Mouse (Mus musculus): ENCODE measurements around the gene Fbn1. TPM values are rescaled to one million over a fixed set of nuclear protein-coding genes. Genes with fewer than 3 reads are reported as not detected.
"Not testable (repeated sequence)": the region's sequence is repeated elsewhere in the genome, so short reads cannot be mapped to it uniquely, and the experiment has no call there.

Fbn1 gene
- polyA plus RNA-seq, 1 experiment from 2014 or later: 7.8 TPM

GRCm38 (mm10) chr2:125295526-125295925, 212.3 kb downstream of the Fbn1 start:
- Histone ChIP-seq H3K9ac (ENCODE audit: low read length) (no peak overlapping the region), H3K27ac (replicated peaks; ENCODE audit: low read depth, low read length) (no peak overlapping the region), H3K4me2 (ENCODE audit: low read depth, severe bottlenecking) (no peak overlapping the region), H3K4me1 (ENCODE audit: control insufficient read depth, insufficient read depth, low read length) (no peaks in the 10 kb centered on the region), H3K9me3 (ENCODE audit: control insufficient read depth, low read length) (no peaks in the 10 kb centered on the region), H3K27me3 (ENCODE audit: control insufficient read depth, insufficient read depth, low read length) (no peaks in the 10 kb centered on the region), H3K4me3 (ENCODE audit: low read depth, low read length) (no peak overlapping the region), H3K36me3 (ENCODE audit: control insufficient read depth, insufficient read depth, low read length) (no peaks in the 10 kb centered on the region)
- no peak for ATAC-seq (ENCODE audit: insufficient number of reproducible peaks, low FRiP score, low TSS enrichment, low read depth)
- whole genome bisulfite sequencing: 89% methylated on average over 3 of the region's 3 CpGs
- DNase-seq (ENCODE audit: low spot score): no peak

DNA sequence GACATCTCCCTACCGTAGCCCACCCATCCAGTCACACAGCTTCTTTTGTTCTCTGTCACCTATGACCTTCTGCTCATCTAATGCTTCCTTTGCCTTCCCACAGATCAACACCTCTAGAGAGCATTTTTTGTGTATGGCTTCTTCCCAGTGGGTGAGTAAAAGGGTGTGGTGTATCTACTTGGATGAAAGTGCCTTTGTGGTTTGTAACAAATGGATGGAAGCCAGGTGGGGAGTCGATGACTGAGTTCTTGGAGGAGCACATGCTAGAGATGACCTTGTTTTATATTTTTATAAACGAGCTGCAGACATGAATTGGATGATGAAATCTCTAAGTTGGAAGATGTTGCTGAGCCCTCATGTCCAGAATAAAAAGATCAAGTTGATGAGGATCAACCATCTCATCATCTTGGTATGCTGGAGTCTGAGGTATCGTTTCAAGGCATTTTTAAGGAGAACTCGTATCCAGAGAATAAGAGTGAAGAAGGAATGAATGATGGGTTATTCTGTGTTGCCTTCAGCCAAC, 213.8 kb downstream of the Fbn1 start:
- H3K27me3 ChIP-seq (ENCODE audit: control insufficient read depth, insufficient read depth, low read length): no peaks in the 10 kb centered on the region
- 88% methylated on average over 5 of the region's 5 CpGs for WGBS
- DNase-seq (ENCODE audit: low spot score) (no peak), ATAC-seq (ENCODE audit: insufficient number of reproducible peaks, low FRiP score, low TSS enrichment, low read depth) (no peak)
- no peak overlapping the region for H3K9ac ChIP-seq (ENCODE audit: low read length)
- H3K9me3 ChIP-seq (ENCODE audit: control insufficient read depth, low read length): no peaks in the 10 kb centered on the region
- H3K4me1 ChIP-seq (ENCODE audit: control insufficient read depth, insufficient read depth, low read length): no peaks in the 10 kb centered on the region
- H3K4me2 ChIP-seq (ENCODE audit: low read depth, severe bottlenecking): no peak overlapping the region
- H3K27ac ChIP-seq (replicated peaks; ENCODE audit: low read depth, low read length): no peak overlapping the region
- H3K4me3 ChIP-seq (ENCODE audit: low read depth, low read length): no peak overlapping the region
- no peaks in the 10 kb centered on the region for H3K36me3 ChIP-seq (ENCODE audit: control insufficient read depth, insufficient read depth, low read length)

DNA sequence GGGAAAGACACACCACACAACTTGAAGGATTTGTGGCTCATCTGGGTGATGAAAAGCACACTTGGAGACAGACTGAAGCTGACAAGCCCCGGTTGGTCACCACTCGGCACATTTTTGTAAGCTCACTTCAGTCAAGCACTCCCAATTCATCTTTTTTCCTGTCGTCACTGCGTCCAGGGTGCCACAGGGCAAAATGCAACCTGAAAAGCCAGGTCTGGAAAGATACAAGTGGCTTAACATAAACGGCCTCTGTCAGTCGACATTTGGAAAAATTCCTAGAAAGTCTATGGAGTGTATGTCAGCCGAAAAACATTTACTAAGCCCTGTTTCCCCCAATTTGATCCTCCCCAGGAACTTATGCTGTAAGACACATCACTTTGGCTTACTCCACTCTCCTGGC, 215.2 kb downstream of the Fbn1 start:
- DNase-seq (ENCODE audit: low spot score) (no peak), ATAC-seq (ENCODE audit: insufficient number of reproducible peaks, low FRiP score, low TSS enrichment, low read depth) (no peak)
- 75% methylated on average over 7 of the region's 7 CpGs for WGBS
- Histone ChIP-seq H3K36me3 (ENCODE audit: control insufficient read depth, insufficient read depth, low read length) (no peaks in the 10 kb centered on the region), H3K9me3 (ENCODE audit: control insufficient read depth, low read length) (no peaks in the 10 kb centered on the region), H3K27ac (replicated peaks; ENCODE audit: low read depth, low read length) (no peak overlapping the region), H3K4me2 (ENCODE audit: low read depth, severe bottlenecking) (no peak overlapping the region), H3K4me1 (ENCODE audit: control insufficient read depth, insufficient read depth, low read length) (no peaks in the 10 kb centered on the region), H3K27me3 (ENCODE audit: control insufficient read depth, insufficient read depth, low read length) (no peaks in the 10 kb centered on the region), H3K9ac (ENCODE audit: low read length) (no peak overlapping the region), H3K4me3 (ENCODE audit: low read depth, low read length) (no peak overlapping the region)

- Histone ChIP-seq H3K27ac (replicated peaks; ENCODE audit: low read depth, low read length) (no peak overlapping the region), H3K9me3 (ENCODE audit: control insufficient read depth, low read length) (no peaks in the 10 kb centered on the region), H3K36me3 (ENCODE audit: control insufficient read depth, insufficient read depth, low read length) (no peaks in the 10 kb centered on the region), H3K4me3 (ENCODE audit: low read depth, low read length) (no peak overlapping the region), H3K4me2 (ENCODE audit: low read depth, severe bottlenecking) (no peak overlapping the region), H3K4me1 (ENCODE audit: control insufficient read depth, insufficient read depth, low read length) (no peaks in the 10 kb centered on the region), H3K9ac (ENCODE audit: low read length) (no peak overlapping the region), H3K27me3 (ENCODE audit: control insufficient read depth, insufficient read depth, low read length) (no peaks in the 10 kb centered on the region)
- ATAC-seq (ENCODE audit: insufficient number of reproducible peaks, low FRiP score, low TSS enrichment, low read depth): no peak
- DNase-seq (ENCODE audit: low spot score): no peak
- WGBS: 95% methylated on average over 1 of the region's 1 CpGs
Measured at GRCm38 (mm10) chr2:125291101-125291500, 216.7 kb downstream of the Fbn1 start.

DNA sequence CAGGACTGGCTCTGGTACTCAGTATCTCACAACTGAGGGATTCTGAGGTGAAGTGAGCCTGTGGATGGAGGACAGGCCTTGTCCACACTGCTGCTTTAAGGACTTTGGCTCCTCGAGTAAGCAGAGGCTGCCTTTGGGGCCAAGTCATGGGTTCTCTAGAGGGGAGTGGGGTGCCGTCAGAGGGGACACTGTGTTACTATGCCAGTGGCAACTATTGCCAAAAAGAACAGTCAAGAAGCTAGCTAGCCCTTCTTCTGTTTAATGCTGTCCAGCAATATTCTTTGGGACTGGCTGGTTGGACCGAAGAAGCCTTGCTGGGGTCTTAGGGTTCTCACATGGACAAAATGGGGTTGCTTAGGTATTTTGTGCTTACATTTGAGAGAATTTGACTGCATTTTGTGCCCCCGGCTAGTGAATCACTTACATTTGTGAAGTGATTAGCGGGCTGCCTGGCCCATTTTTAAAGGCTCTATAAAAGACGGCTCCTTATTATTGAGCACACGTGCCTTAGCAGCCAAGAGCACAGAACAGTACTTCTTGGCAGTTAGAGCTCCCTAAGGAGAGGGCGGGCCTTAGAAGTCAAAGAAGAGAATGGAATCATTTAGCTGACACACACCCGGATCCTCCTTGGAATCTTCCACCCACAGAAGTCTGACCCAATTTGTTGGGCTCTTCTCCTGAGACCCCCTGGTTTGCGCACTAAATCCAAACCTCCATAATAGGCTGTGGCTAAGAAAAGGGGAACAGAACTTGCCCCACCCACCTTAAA, 217.4 kb downstream of the Fbn1 start:
- H3K4me3 ChIP-seq (ENCODE audit: low read depth, low read length): no peak overlapping the region
- 72% methylated on average over 10 of the region's 10 CpGs for WGBS

DNA sequence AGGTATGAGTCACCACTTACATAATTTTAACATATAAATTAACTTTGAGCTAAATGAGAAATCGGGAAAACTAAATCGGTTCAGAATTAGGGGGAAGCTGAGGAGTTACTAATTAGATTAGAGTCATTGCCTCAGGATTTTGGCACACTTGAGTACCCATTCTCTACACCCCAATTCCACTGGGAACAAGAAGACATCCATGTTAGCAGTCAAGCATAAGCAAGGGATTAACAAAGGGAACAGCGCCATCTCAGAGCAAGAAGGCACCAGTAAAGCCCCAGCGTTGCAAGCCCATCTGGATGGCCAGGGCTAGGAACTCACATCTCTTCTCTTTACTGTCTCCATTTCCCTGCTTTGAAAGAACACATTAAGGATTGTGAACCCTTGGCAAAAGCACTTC, 222.0 kb downstream of the Fbn1 start:
- WGBS: 89% methylated on average over 4 of the region's 4 CpGs
- Histone ChIP-seq H3K36me3 (ENCODE audit: control insufficient read depth, insufficient read depth, low read length) (no peaks in the 10 kb centered on the region), H3K9ac (ENCODE audit: low read length) (no peak overlapping the region), H3K27me3 (ENCODE audit: control insufficient read depth, insufficient read depth, low read length) (no peaks in the 10 kb centered on the region), H3K9me3 (ENCODE audit: control insufficient read depth, low read length) (no peaks in the 10 kb centered on the region), H3K4me3 (ENCODE audit: low read depth, low read length) (no peak overlapping the region), H3K27ac (replicated peaks; ENCODE audit: low read depth, low read length) (no peak overlapping the region), H3K4me1 (ENCODE audit: control insufficient read depth, insufficient read depth, low read length) (peaks cover 4% of the 10 kb centered on the region), H3K4me2 (ENCODE audit: low read depth, severe bottlenecking) (no peak overlapping the region)
- ATAC-seq (ENCODE audit: insufficient number of reproducible peaks, low FRiP score, low TSS enrichment, low read depth): no peak
- DNase-seq (ENCODE audit: low spot score): no peak

More for the DNA sequence above, 217.4 kb downstream of the Fbn1 start:
- no peak overlapping the region for H3K4me2 ChIP-seq (ENCODE audit: low read depth, severe bottlenecking)
- no peak for DNase-seq (ENCODE audit: low spot score)
- no peaks in the 10 kb centered on the region for H3K27me3 ChIP-seq (ENCODE audit: control insufficient read depth, insufficient read depth, low read length)
- H3K9ac ChIP-seq (ENCODE audit: low read length): no peak overlapping the region
- peak; percentile 44; the same call in 1 of the 2 replicates for ATAC-seq (ENCODE audit: insufficient number of reproducible peaks, low FRiP score, low TSS enrichment, low read depth)
- H3K36me3 ChIP-seq (ENCODE audit: control insufficient read depth, insufficient read depth, low read length): no peaks in the 10 kb centered on the region
- H3K4me1 ChIP-seq (ENCODE audit: control insufficient read depth, insufficient read depth, low read length): no peaks in the 10 kb centered on the region
- H3K9me3 ChIP-seq (ENCODE audit: control insufficient read depth, low read length): no peaks in the 10 kb centered on the region
- H3K27ac ChIP-seq (replicated peaks; ENCODE audit: low read depth, low read length): no peak overlapping the region

DNA sequence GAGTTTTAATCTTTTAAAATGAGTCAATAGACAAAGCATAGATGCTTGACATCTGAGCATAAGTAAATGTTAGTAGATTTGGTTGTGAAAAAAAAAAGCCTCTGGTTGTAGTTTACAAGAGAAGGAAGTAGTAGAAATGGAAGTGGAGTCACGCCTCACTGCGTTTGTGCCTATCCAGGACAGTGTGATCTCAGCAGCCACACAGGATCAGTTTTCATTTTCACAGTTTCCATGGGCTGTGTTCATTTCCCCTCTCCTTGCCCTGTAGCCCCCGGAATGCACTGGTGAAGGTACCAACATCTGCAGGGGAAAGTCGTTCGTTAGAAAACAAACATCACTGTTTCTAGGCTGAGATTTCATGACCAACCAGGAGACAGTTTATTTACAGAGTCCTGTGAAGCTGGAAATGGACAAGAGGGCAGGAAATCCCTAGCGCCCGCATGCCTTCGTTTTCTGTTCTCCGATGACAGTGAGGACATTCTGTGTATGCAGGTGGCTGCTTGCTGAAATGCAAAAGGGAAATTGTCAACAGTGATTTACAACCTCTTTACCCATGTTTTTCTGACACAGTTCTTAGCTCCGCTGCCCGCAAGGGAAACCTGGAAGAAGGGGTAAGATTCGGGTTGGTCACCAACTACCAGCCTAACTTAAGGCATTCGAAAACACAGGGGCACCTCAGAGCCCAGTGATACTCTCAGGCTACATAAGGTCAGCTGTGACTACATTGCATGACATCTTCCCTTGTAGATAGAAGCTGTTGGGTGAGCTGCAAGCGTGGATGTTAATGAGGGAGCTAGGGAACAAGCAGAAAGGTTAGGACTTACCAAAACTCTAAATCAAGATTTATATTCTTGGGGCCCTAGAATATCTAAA, 225.2 kb downstream of the Fbn1 start:
- ATAC-seq (ENCODE audit: insufficient number of reproducible peaks, low FRiP score, low TSS enrichment, low read depth) (no peak), DNase-seq (ENCODE audit: low spot score) (no peak)
- 62% methylated on average over 14 of the region's 14 CpGs for WGBS
- Histone ChIP-seq H3K4me1 (ENCODE audit: control insufficient read depth, insufficient read depth, low read length) (peaks cover 4% of the 10 kb centered on the region), H3K9me3 (ENCODE audit: control insufficient read depth, low read length) (no peaks in the 10 kb centered on the region), H3K4me3 (ENCODE audit: low read depth, low read length) (no peak overlapping the region), H3K27ac (replicated peaks; ENCODE audit: low read depth, low read length) (no peak overlapping the region), H3K36me3 (ENCODE audit: control insufficient read depth, insufficient read depth, low read length) (no peaks in the 10 kb centered on the region), H3K27me3 (ENCODE audit: control insufficient read depth, insufficient read depth, low read length) (no peaks in the 10 kb centered on the region), H3K4me2 (ENCODE audit: low read depth, severe bottlenecking) (no peak overlapping the region), H3K9ac (ENCODE audit: low read length) (no peak overlapping the region)

- not testable (repeated sequence) for H3K9me3 ChIP-seq (ENCODE audit: control insufficient read depth, low read length); H3K4me3 ChIP-seq (ENCODE audit: low read depth, low read length); H3K4me2 ChIP-seq (ENCODE audit: low read depth, severe bottlenecking); H3K36me3 ChIP-seq (ENCODE audit: control insufficient read depth, insufficient read depth, low read length); H3K4me1 ChIP-seq (ENCODE audit: control insufficient read depth, insufficient read depth, low read length); H3K27me3 ChIP-seq (ENCODE audit: control insufficient read depth, insufficient read depth, low read length); H3K9ac ChIP-seq (ENCODE audit: low read length); DNase-seq (ENCODE audit: low spot score); H3K27ac ChIP-seq (replicated peaks; ENCODE audit: low read depth, low read length); ATAC-seq (ENCODE audit: insufficient number of reproducible peaks, low FRiP score, low TSS enrichment, low read depth)
- 89% methylated on average over 9 of the region's 9 CpGs for WGBS
Measured at GRCm38 (mm10) chr2:125279995-125280394, 227.8 kb downstream of the Fbn1 start.
